Mouse (Mus musculus): ENCODE measurements around the gene Sdk2.

- TF ChIP-seq POLR2A (IDR thresholded peaks at IDR 0.05; ENCODE audit: low read depth, low read length), result no peak
- TF ChIP-seq MAX (IDR thresholded peaks at IDR 0.05; ENCODE audit: low read length), result no peak
- no peak for TF ChIP-seq MEF2A (IDR thresholded peaks at IDR 0.05; ENCODE audit: borderline replicate concordance, low read depth, low read length)
- no peak for TF ChIP-seq USF2 (conservative IDR thresholded peaks at IDR 0.05; ENCODE audit: low read depth, low read length)
- TF ChIP-seq GABPA (IDR thresholded peaks at IDR 0.05; ENCODE audit: insufficient replicate concordance, low read depth, low read length), result no peak
- no peak for TF ChIP-seq CTCF (conservative IDR thresholded peaks at IDR 0.05 in 1 of 2, IDR thresholded peaks at IDR 0.05 in 1 of 2; ENCODE audit: low read depth in 2 of 2, low read length in 2 of 2)
- TF ChIP-seq EP300 (IDR thresholded peaks at IDR 0.05; ENCODE audit: low read length), result no peak
- TF ChIP-seq ZMIZ1 (IDR thresholded peaks at IDR 0.05; ENCODE audit: low read depth, low read length), result no peak
- no peak for TF ChIP-seq SIN3A (IDR thresholded peaks at IDR 0.05; ENCODE audit: low read length)
- TF ChIP-seq MXI1 (IDR thresholded peaks at IDR 0.05; ENCODE audit: low read depth, low read length), result no peak
- no peak for TF ChIP-seq USF1 (IDR thresholded peaks at IDR 0.05; ENCODE audit: low read depth, low read length)
These were observed 199.8 kb downstream of the Sdk2 start for GRCm38 (mm10) chr11:113867066-113867465.

Data from CH12.LX (cell line).